Mouse (Mus musculus): ENCODE data around the gene Olfr1042.
"Not testable (repeated sequence)": the region's sequence is repeated elsewhere in the genome, so short reads cannot be mapped to it uniquely, and the experiment has no call there.

The Olfr1042 gene

DNA sequence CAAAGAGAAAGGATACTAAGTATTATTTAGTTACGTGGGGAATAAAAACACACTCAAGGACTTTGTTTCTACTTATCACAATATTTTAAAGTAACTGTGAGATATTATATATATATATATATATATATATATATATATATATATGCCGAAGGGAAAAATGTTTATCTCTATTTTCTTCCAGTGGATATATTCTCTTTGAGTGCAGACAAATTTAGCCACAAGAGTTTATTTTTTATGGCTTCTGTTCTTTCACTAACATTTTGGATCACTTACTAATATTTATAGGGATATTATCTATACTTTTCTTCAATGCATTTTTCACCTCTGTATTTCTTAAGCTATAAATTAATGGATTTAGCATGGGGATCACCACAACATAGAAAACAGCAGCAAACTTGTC lies at the start of gene Olfr1042:
Gene Olfr1042, minus strand, starts transcription at position 101 of the 400 bp plus-strand sequence.
- no peak for DNase-seq

GRCm38 (mm10) chr2:86202909-86203308 lies 41.3 kb upstream of the Olfr1042 start, which contains the start of gene Olfr1045:
Olfr1045 (minus strand) TSS chr2:86203009.
- no peak for DNase-seq

GRCm38 (mm10) chr2:86195863-86196262 lies 34.2 kb upstream of the Olfr1042 start:
- DNase-seq, result no peak

GRCm38 (mm10) chr2:86185583-86185982 lies 23.9 kb upstream of the Olfr1042 start, which contains the start of gene Olfr52:
Olfr52 (minus strand) TSS chr2:86185683.
- DNase-seq, result no peak

- DNase-seq, result no peak
Observed at GRCm38 (mm10) chr2:86179950-86180349, 18.3 kb upstream of the Olfr1042 start.

GRCm38 (mm10) chr2:86177720-86178119 lies 16.1 kb upstream of the Olfr1042 start, which contains the start of gene Olfr1044:
Olfr1044 (minus strand) TSS chr2:86177820.
- no peak for DNase-seq

- not testable (repeated sequence) for DNase-seq
Observed at GRCm38 (mm10) chr2:86175422-86175821, 13.8 kb upstream of the Olfr1042 start.

GRCm38 (mm10) chr2:86167422-86167821 lies 5.8 kb upstream of the Olfr1042 start, which contains the start of gene Olfr1043:
Olfr1043 (minus strand) TSS chr2:86167522.
- DNase-seq, result no peak

GRCm38 (mm10) chr2:86146632-86147031 lies 15.0 kb downstream of the Olfr1042 start, which contains the start of gene Olfr1040:
Olfr1040 (minus strand) TSS chr2:86146732.
- DNase-seq, result no peak

GRCm38 (mm10) chr2:86135828-86136227 lies 25.8 kb downstream of the Olfr1042 start, which contains the start of gene Olfr1039:
Olfr1039 (minus strand) TSS chr2:86135928.
- DNase-seq, result no peak
